Mouse (Mus musculus) midbrain, embryonic 16.5 days (tissue): Measurements from ENCODE around the gene Hmx3. TPM values are rescaled to one million over a fixed set of nuclear protein-coding genes. Genes with fewer than 3 reads are reported as not detected.

Source experiments
- ATAC-seq: fragments of 200-750 bp; cut with Nextera tagmentation; 2 replicates; pipeline ENCODE4 v1.8.0; 2017; ENCODE audit warnings: moderate TSS enrichment
- H3K27ac ChIP-seq: fragments of 300-500 bp; sonication (generic); 2 replicates; pipeline ENCODE4 v1.5.1; 2014; ENCODE audit warnings: mild to moderate bottlenecking, low read length, mixed read lengths
- H3K27me3 ChIP-seq: fragments of 300-500 bp; sonication (generic); 2 replicates; pipeline ENCODE4 v1.6.1; 2014; ENCODE audit warnings: low read depth, low read length, mixed read lengths; ENCODE audit not compliant: control insufficient read depth, insufficient read depth
- H3K36me3 ChIP-seq: fragments of 300-500 bp; sonication (generic); 2 replicates; pipeline ENCODE4 v1.6.1; 2014; ENCODE audit warnings: mild to moderate bottlenecking, low read length, moderate library complexity, mixed read lengths; ENCODE audit not compliant: control insufficient read depth, insufficient read depth
- H3K4me1 ChIP-seq: fragments of 300-500 bp; sonication (generic); 2 replicates; pipeline ENCODE4 v1.6.1; 2014; ENCODE audit warnings: mild to moderate bottlenecking, low read length, mixed read lengths; ENCODE audit not compliant: control insufficient read depth, insufficient read depth
- H3K4me2 ChIP-seq: fragments of 300-500 bp; sonication (generic); 2 replicates; pipeline ENCODE4 v1.6.1; 2014; ENCODE audit warnings: mild to moderate bottlenecking, low read length, mixed read lengths
- H3K4me3 ChIP-seq: fragments of 300-500 bp; sonication (generic); 2 replicates; pipeline ENCODE4 v1.5.1; 2014; ENCODE audit warnings: low read depth, mild to moderate bottlenecking, low read length, moderate library complexity, mixed read lengths
- H3K9ac ChIP-seq: fragments of 300-500 bp; sonication (generic); 2 replicates; pipeline ENCODE4 v1.6.1; 2014; ENCODE audit warnings: low read depth, low read length, mixed read lengths
- H3K9me3 ChIP-seq: fragments of 300-500 bp; sonication (generic); replicated peaks from 2 replicates; pipeline ENCODE4 v1.6.1; 2014; ENCODE audit warnings: mild to moderate bottlenecking, low read length, mixed read lengths; ENCODE audit not compliant: control insufficient read depth, poor library complexity, severe bottlenecking
- WGBS: fragments of 180-500 bp; shearing (Covaris S2); extraction: QIAGEN DNeasy Blood & Tissue Kit; methylation state at CpG from one replicate; pipeline ENCODE4 v1.1.7; 2014; 5-methylcytosine and 5-hydroxymethylcytosine counted together
- polyA plus RNA-seq: library from polyadenylated mRNA; unstranded; fragments of >200 nt; fragmentation: Nextera tagmentation; extraction: Ambion mirVana; gene quantifications from 2 replicates; pipeline ENCODE4 v1.2.1, GENCODE M21; 2015

Hmx3 gene
- polyA plus RNA-seq, 1 experiment from 2014 or later: 0.20 TPM

GRCm38 (mm10) chr7:131545701-131546385, 3.2 kb downstream of the Hmx3 start:
- no peak for ATAC-seq
- H3K27me3 ChIP-seq: peaks cover 68% of the 10 kb centered on the region
- WGBS: under 1% methylated on average over 13 of the region's 13 CpGs
- H3K27ac ChIP-seq: no peak overlapping the region
- H3K4me2 ChIP-seq: no peak overlapping the region
- H3K9me3 ChIP-seq: no peaks in the 10 kb centered on the region
- H3K36me3 ChIP-seq: no peaks in the 10 kb centered on the region
- no peak overlapping the region for H3K4me3 ChIP-seq
- H3K4me1 ChIP-seq: peaks cover 8% of the 10 kb centered on the region
- no peak overlapping the region for H3K9ac ChIP-seq

GRCm38 (mm10) chr7:131546423-131546822, 3.8 kb downstream of the Hmx3 start:
- H3K4me3 ChIP-seq: no peak overlapping the region
- no peak overlapping the region for H3K9ac ChIP-seq
- no peak overlapping the region for H3K4me2 ChIP-seq
- no peak overlapping the region for H3K27ac ChIP-seq
- H3K36me3 ChIP-seq: no peaks in the 10 kb centered on the region
- WGBS: 9% methylated on average over 2 of the region's 2 CpGs
- no peaks in the 10 kb centered on the region for H3K9me3 ChIP-seq
- H3K4me1 ChIP-seq: peaks cover 8% of the 10 kb centered on the region
- no peak for ATAC-seq
- H3K27me3 ChIP-seq: peaks cover 69% of the 10 kb centered on the region

GRCm38 (mm10) chr7:131547481-131547880, 4.8 kb downstream of the Hmx3 start:
- peaks cover 70% of the 10 kb centered on the region for H3K27me3 ChIP-seq
- H3K9ac ChIP-seq: no peak overlapping the region
- H3K27ac ChIP-seq: no peak overlapping the region
- H3K4me1 ChIP-seq: peaks cover 5% of the 10 kb centered on the region
- WGBS: 5% methylated on average over 5 of the region's 5 CpGs
- ATAC-seq: no peak
- H3K9me3 ChIP-seq: no peaks in the 10 kb centered on the region
- H3K4me2 ChIP-seq: no peak overlapping the region
- no peaks in the 10 kb centered on the region for H3K36me3 ChIP-seq
- H3K4me3 ChIP-seq: no peak overlapping the region

GRCm38 (mm10) chr7:131548473-131548872, 5.8 kb downstream of the Hmx3 start, which contains the start of gene Hmx2:
TSS of gene Hmx2 (plus strand) at chr7:131548773.
- 4% methylated on average over 3 of the region's 3 CpGs for WGBS

GRCm38 (mm10) chr7:131551471-131551870, 8.8 kb downstream of the Hmx3 start:
- H3K9me3 ChIP-seq: no peaks in the 10 kb centered on the region
- H3K27me3 ChIP-seq: peaks cover 72% of the 10 kb centered on the region
- peaks cover 9% of the 10 kb centered on the region for H3K4me1 ChIP-seq
- H3K36me3 ChIP-seq: no peaks in the 10 kb centered on the region
- WGBS: 0% methylated on average over 4 of the region's 4 CpGs
- H3K4me3 ChIP-seq: no peak overlapping the region
- no peak for ATAC-seq
- no peak overlapping the region for H3K27ac ChIP-seq
- H3K9ac ChIP-seq: no peak overlapping the region
- H3K4me2 ChIP-seq: no peak overlapping the region

More at GRCm38 (mm10) chr7:131548473-131548872, 5.8 kb downstream of the Hmx3 start, which contains the start of gene Hmx2:
- no peak for ATAC-seq
- Histone ChIP-seq H3K36me3 (no peaks in the 10 kb centered on the region), H3K9ac (no peak within 1 kb of the TSS), H3K27ac (no peak within 1 kb of the TSS), H3K4me2 (no peak within 1 kb of the TSS), H3K27me3 (peaks cover 72% of the 10 kb centered on the region), H3K4me1 (no peaks in the 10 kb centered on the region), H3K4me3 (no peak within 1 kb of the TSS), H3K9me3 (no peaks in the 10 kb centered on the region)

GRCm38 (mm10) chr7:131551931-131552741, 9.5 kb downstream of the Hmx3 start:
- under 1% methylated on average over 42 of the region's 42 CpGs for WGBS

GRCm38 (mm10) chr7:131552781-131553180, 10.1 kb downstream of the Hmx3 start:
- H3K4me2 ChIP-seq: no peak overlapping the region
- H3K4me1 ChIP-seq: peaks cover 9% of the 10 kb centered on the region
- no peak overlapping the region for H3K9ac ChIP-seq
- H3K27ac ChIP-seq: no peak overlapping the region
- peaks cover 63% of the 10 kb centered on the region for H3K27me3 ChIP-seq
- H3K36me3 ChIP-seq: no peaks in the 10 kb centered on the region
- ATAC-seq: no peak
- H3K4me3 ChIP-seq: no peak overlapping the region
- 3% methylated on average over 5 of the region's 5 CpGs for WGBS
- no peaks in the 10 kb centered on the region for H3K9me3 ChIP-seq

More at GRCm38 (mm10) chr7:131551931-131552741, 9.5 kb downstream of the Hmx3 start:
- H3K9ac ChIP-seq: no peak overlapping the region
- no peak for ATAC-seq
- peaks cover 9% of the 10 kb centered on the region for H3K4me1 ChIP-seq
- peaks cover 67% of the 10 kb centered on the region for H3K27me3 ChIP-seq
- H3K27ac ChIP-seq: no peak overlapping the region
- H3K36me3 ChIP-seq: no peaks in the 10 kb centered on the region
- no peaks in the 10 kb centered on the region for H3K9me3 ChIP-seq
- H3K4me3 ChIP-seq: no peak overlapping the region
- H3K4me2 ChIP-seq: no peak overlapping the region

GRCm38 (mm10) chr7:131553771-131554175, 11.1 kb downstream of the Hmx3 start:
- Histone ChIP-seq H3K9me3 (no peaks in the 10 kb centered on the region), H3K27ac (no peak overlapping the region), H3K27me3 (peaks cover 61% of the 10 kb centered on the region), H3K4me1 (peaks cover 9% of the 10 kb centered on the region), H3K9ac (no peak overlapping the region), H3K4me3 (peak overlapping the region; percentile 21), H3K36me3 (no peaks in the 10 kb centered on the region), H3K4me2 (peak overlapping the region; percentile 28; the same call in 1 of the 2 replicates)
- ATAC-seq: no peak
- 0% methylated on average over 38 of the region's 39 CpGs for WGBS
